13 mouse cellular contexts compared by ENCODE assay signal in genomic region chr5:149048961-149049360, GRCm38 (mm10). TPM values are rescaled to one million over a fixed set of nuclear protein-coding genes. Genes with fewer than 3 reads are reported as not detected.
A peak's percentile ranks its signal among the peaks of the same experiment; 100 is the strongest.
DNase-seq lines count a peak whose midpoint lies in the region; TF ChIP-seq lines count a peak whose summit lies in the region.
"Had no signal": no experiment of that assay in that cellular context is flagged by ENCODE, and none has a peak within 500 bp of the region (broad histone marks: within the 10 kb centered on the region; RNA-seq: fewer than 3 reads in every experiment).

No protein-coding gene starts in this region.

- intact Hi-C loops in gastrocnemius, adult 2 months (cut with DNase I), result loop anchor here (10.0 kb wide), 1 partner anchor 144 kb away; no protein-coding TSS in a partner anchor
- intact Hi-C loops in left cerebral cortex, adult 2 months (cut with DNase I), result loop anchor here (2.0 kb wide), 1 partner anchor 236 kb away; no protein-coding TSS in a partner anchor
- intact Hi-C loops in left cerebral cortex, postnatal 4 days (cut with DNase I), result loop anchor here (5.0 kb wide), 1 partner anchor 237 kb away; no protein-coding TSS in a partner anchor

- no peak overlapping the region for H3K4me3 ChIP-seq in gastrocnemius, adult 2 months
- no peak overlapping the region for H3K4me3 ChIP-seq in left cerebral cortex, adult 2 months
- H3K4me3 ChIP-seq: embryonic facial prominence, embryonic 15.5 days; hindbrain, embryonic 15.5 days; lung, embryonic 15.5 days; midbrain, embryonic 12.5 days had no signal

- peak; percentile 61 for TF ChIP-seq CTCF in gastrocnemius, adult 2 months (IDR thresholded peaks at IDR 0.05)
- TF ChIP-seq CTCF in left cerebral cortex, adult 2 months (IDR thresholded peaks at IDR 0.05), result peak; percentile 50

- no peak for DNase-seq in gastrocnemius, adult 2 months
- DNase-seq in gastrocnemius, postnatal 4 days (ENCODE audit: low spot score in 2 of 2), result no peak
- DNase-seq in left cerebral cortex, adult 2 months (ENCODE audit: extremely low spot score in 1 of 2, low spot score in 2 of 2), result no peak
- DNase-seq in left cerebral cortex, postnatal 4 days, result no peak
- peak; percentile 63 for DNase-seq in 3T3-L1 (ENCODE audit: low read depth, low spot score)
- DNase-seq in NIH3T3 (ENCODE audit: low read depth), result peak; percentile 64
- DNase-seq in urinary bladder, adult 18-20 months (ENCODE audit: low spot score in 2 of 2), result no peak
- no peak for DNase-seq in neural tube, embryonic 10.5 days (ENCODE audit: extremely low spot score, low spot score)
- DNase-seq: right cerebral cortex, postnatal 14 days had no signal

- peak overlapping the region; percentile 49; the same call in 1 of the 2 replicates for H3K27ac ChIP-seq in gastrocnemius, adult 2 months
- no peak overlapping the region for H3K27ac ChIP-seq in left cerebral cortex, adult 2 months
- H3K27ac ChIP-seq: embryonic facial prominence, embryonic 15.5 days; hindbrain, embryonic 15.5 days; lung, embryonic 15.5 days; midbrain, embryonic 12.5 days had no signal

RNA-seq across cellular contexts. Expression of gene Gm42791, which starts 54.0 kb away (rescaled TPM):
- 1 to 10 TPM; 2.8 to 5.1 TPM for total RNA-seq in gastrocnemius, adult 2 months (2021)
- 1 to 10 TPM; 1.5 to 3.6 TPM for total RNA-seq in gastrocnemius, postnatal 4 days (2021)
- total RNA-seq in left cerebral cortex, adult 2 months (2021), result 10 to 100 TPM; 34.0 to 39.1 TPM
- 10 to 100 TPM in 1 of 2 experiments, 1 to 10 TPM in 1; 9.4 to 16.6 TPM for total RNA-seq in left cerebral cortex, postnatal 4 days (2021)

Comparison
In these comparisons a context has a peak if more than half of its experiments do, and no peak if none do; other contexts are left out.
1. DNase-seq: peak in 3T3-L1 (single experiment) and NIH3T3 (single experiment); none in gastrocnemius, adult 2 months (single experiment), gastrocnemius, postnatal 4 days (0 of 2), left cerebral cortex, adult 2 months (0 of 2), left cerebral cortex, postnatal 4 days (single experiment), urinary bladder, adult 18-20 months (0 of 2) and neural tube, embryonic 10.5 days (single experiment).